Mouse (Mus musculus) ovary, adult 18-20 months (tissue): ENCODE results near the gene Ubtd2.
"Not testable (repeated sequence)": the region's sequence is repeated elsewhere in the genome, so short reads cannot be mapped to it uniquely, and the experiment has no call there.

ENCODE experiments used
- DNase-seq: peaks from one replicate; pipeline ENCODE4 v3.0.0; 2022; ENCODE audit warnings: low spot score, mixed read lengths

Ubtd2 gene

GRCm38 (mm10) chr11:32464282-32464681, 9.1 kb downstream of the Ubtd2 start:
- DNase-seq: no peak

- no peak for DNase-seq
Observed at GRCm38 (mm10) chr11:32471925-32472324, 16.8 kb downstream of the Ubtd2 start.

- DNase-seq: no peak
Observed at GRCm38 (mm10) chr11:32474725-32475124, 19.6 kb downstream of the Ubtd2 start.

- no peak for DNase-seq
Observed at GRCm38 (mm10) chr11:32475487-32476236, 20.5 kb downstream of the Ubtd2 start.

GRCm38 (mm10) chr11:32481525-32481924, 26.4 kb downstream of the Ubtd2 start:
- no peak for DNase-seq

GRCm38 (mm10) chr11:32485290-32485689, 30.1 kb downstream of the Ubtd2 start:
- no peak for DNase-seq

- DNase-seq: no peak
Observed at GRCm38 (mm10) chr11:32486621-32487020, 31.5 kb downstream of the Ubtd2 start.

GRCm38 (mm10) chr11:32487501-32487900, 32.3 kb downstream of the Ubtd2 start:
- DNase-seq: no peak

GRCm38 (mm10) chr11:32488344-32488743, 33.2 kb downstream of the Ubtd2 start:
- no peak for DNase-seq

- no peak for DNase-seq
Observed at GRCm38 (mm10) chr11:32488808-32489670, 33.9 kb downstream of the Ubtd2 start.

GRCm38 (mm10) chr11:32491079-32491478, 35.9 kb downstream of the Ubtd2 start:
- DNase-seq: no peak

GRCm38 (mm10) chr11:32493312-32493711, 38.1 kb downstream of the Ubtd2 start:
- DNase-seq: no peak

- DNase-seq: no peak
Observed at GRCm38 (mm10) chr11:32495283-32495682, 40.1 kb downstream of the Ubtd2 start.

GRCm38 (mm10) chr11:32498757-32499535, 43.8 kb downstream of the Ubtd2 start:
- DNase-seq: peak; percentile 17

- no peak for DNase-seq
Observed at GRCm38 (mm10) chr11:32499931-32500330, 44.8 kb downstream of the Ubtd2 start.

GRCm38 (mm10) chr11:32503711-32504110, 48.5 kb downstream of the Ubtd2 start:
- DNase-seq: no peak

GRCm38 (mm10) chr11:32505091-32505739, 50.0 kb downstream of the Ubtd2 start:
- DNase-seq: no peak

GRCm38 (mm10) chr11:32510930-32511329, 55.8 kb downstream of the Ubtd2 start:
- no peak for DNase-seq

- not testable (repeated sequence) for DNase-seq
Observed at GRCm38 (mm10) chr11:32514853-32515252, 59.7 kb downstream of the Ubtd2 start.

- DNase-seq: no peak
Observed at GRCm38 (mm10) chr11:32516091-32516490, 60.9 kb downstream of the Ubtd2 start.

GRCm38 (mm10) chr11:32516916-32517712, 61.9 kb downstream of the Ubtd2 start:
- no peak for DNase-seq
